Mouse (Mus musculus): ENCODE data around the gene Gucd1. TPM values are rescaled to one million over a fixed set of nuclear protein-coding genes. Genes with fewer than 3 reads are reported as not detected.

Gene Gucd1
- total RNA-seq, 2 experiments from 2014 or later = 15.4 to 21.5 TPM

DNA sequence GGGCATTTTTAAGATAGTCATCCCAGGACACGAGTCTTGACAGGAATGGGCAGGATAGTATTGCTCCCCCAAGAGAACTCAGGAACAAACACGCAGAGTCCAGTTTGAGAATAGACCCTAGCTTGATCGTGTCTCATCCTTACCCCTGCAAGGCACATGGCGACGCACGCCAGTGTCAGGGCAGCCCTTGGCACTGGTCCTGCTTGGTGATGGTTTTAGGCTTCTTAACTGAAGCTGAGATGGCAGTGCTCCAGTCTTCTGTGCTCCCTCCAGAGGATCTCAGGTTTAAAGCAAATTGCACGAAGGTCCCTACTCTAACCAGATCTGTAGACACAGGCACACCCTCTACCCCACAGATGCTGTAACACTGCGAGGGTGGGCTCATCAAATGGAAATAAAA, 202.0 kb downstream of the Gucd1 start:
- DNase-seq (ENCODE audit: low spot score in 2 of 2) = no peak
- intact Hi-C loops (cut with DNase I) = loop anchor here (5.0 kb wide), 2 partner anchors 122 to 172 kb away; no protein-coding TSS in a partner anchor

GRCm38 (mm10) chr10:75314190-75314980, 203.4 kb downstream of the Gucd1 start:
- no peak for DNase-seq (ENCODE audit: low spot score in 2 of 2)
- intact Hi-C loops (cut with DNase I) = no loop called here

DNA sequence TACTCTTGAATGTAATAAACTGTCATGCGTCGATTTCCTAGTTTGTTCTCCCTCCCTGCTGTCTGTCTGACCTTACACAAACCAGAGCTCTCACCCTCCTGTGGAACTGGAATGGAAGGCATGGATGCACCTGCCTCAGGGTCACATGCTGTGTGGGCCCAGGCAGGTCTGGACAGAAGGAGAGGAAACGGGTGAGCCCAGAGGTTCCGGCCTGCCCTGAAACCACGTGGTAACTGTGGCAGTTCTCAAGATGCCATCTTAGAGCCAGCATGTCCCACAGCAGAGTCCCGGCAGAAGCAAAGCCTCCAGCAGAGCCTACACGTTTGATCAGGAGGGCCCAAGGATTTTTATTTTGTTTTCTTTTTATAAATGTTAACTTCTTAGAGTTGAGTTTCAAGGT, 205.4 kb downstream of the Gucd1 start:
- DNase-seq (ENCODE audit: low spot score in 2 of 2) = no peak
- intact Hi-C loops (cut with DNase I) = no loop called here

GRCm38 (mm10) chr10:75307130-75307529, 210.6 kb downstream of the Gucd1 start:
- intact Hi-C loops (cut with DNase I) = no loop called here
- no peak for DNase-seq (ENCODE audit: low spot score in 2 of 2)

DNA sequence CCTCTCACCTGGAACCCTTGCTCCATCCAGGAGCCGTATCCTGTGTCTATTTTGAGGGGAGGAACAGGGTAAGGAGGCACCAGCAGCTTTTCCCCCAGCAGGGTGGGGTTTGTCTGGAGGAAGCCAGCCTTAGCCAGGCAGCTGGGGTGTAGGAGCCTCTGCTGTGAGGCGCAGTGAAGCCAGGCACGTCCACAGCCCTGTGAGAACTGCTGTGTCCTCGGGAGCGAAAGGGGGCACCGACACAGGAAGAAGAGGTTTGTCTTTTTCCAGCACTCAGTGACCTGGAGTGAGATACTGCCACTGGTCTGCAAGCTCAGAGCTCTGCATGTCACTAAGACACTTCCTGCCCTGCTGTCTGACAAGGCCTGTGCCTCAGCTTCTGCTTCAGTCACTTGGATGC, 213.4 kb downstream of the Gucd1 start:
- DNase-seq (ENCODE audit: low spot score in 2 of 2) = no peak

GRCm38 (mm10) chr10:75304049-75304405, 213.7 kb downstream of the Gucd1 start:
- DNase-seq (ENCODE audit: low spot score in 2 of 2) = no peak
- intact Hi-C loops (cut with DNase I) = no loop called here

More for the DNA sequence above, 213.4 kb downstream of the Gucd1 start:
- intact Hi-C loops (cut with DNase I) = no loop called here

GRCm38 (mm10) chr10:75303324-75304048, 214.3 kb downstream of the Gucd1 start:
- DNase-seq (ENCODE audit: low spot score in 2 of 2) = peak; percentile 78 to 79
- intact Hi-C loops (cut with DNase I) = no loop called here

GRCm38 (mm10) chr10:75302536-75302935, 215.2 kb downstream of the Gucd1 start:
- intact Hi-C loops (cut with DNase I) = no loop called here
- DNase-seq (ENCODE audit: low spot score in 2 of 2) = no peak

DNA sequence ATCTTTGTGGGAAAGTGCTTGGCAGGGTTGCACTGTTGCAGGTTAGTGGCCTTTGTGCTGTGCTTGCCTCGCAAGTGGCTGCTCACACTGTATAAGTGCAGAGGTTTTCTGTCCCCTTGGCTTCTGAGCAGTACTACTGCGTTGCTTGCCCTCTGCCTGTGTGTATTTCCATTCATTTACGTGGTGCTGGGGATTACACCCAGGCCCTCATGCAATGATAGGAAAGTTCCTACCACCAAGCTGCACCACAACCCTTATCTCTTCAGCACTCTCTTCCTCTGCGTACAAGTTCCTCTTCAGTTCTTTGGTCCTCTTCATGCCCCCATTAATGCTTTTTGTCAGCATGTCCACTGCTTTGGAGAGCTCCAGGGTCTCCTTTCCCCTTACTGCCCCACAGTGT, 215.8 kb downstream of the Gucd1 start:
- DNase-seq (ENCODE audit: low spot score in 2 of 2) = no peak
- intact Hi-C loops (cut with DNase I) = no loop called here

DNA sequence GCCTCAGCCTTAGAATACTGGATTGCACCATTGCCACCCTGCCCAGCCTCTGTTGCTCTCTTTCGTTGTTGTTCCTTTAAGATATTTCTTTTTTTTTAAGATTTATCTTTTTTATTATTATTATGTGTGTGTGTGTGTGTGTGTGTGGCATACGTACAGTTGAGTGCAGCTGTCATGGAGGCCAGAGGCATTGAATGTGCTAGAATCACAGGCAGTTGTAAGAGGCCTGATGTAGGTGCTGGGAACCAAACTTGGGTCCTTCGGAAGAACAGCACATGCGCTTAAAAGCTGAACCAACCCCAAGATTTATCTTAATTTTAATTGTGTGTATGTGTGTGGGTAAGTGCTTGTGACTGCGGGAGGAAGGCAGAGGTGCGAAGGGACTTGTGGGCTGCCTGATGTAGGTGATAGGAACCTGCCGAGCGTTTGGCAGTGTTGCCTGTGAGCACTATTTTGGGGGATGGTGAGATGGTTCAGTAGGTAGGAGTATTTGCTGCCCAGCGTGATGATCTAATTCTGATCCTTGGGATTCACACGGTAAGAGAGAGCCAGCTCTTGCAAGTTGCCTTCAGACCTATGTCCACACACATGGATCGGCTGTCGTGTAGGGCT, 216.5 kb downstream of the Gucd1 start:
- DNase-seq (ENCODE audit: low spot score in 2 of 2) = no peak
- intact Hi-C loops (cut with DNase I) = no loop called here

Other genes starting within 250 kb of the Gucd1 start
- 10 to 100 TPM; 17.6 to 26.3 TPM for gene Adora2a, start 201.1 kb downstream of the Gucd1 start, total RNA-seq (2021)
- gene Upb1, start 116.9 kb downstream of the Gucd1 start, total RNA-seq (2021) = under 1 TPM; 0.22 to 0.39 TPM
- 10 to 100 TPM; 65.9 to 68.9 TPM for gene Snrpd3, start 421 bp downstream of the Gucd1 start, total RNA-seq (2021)
- gene Lrrc75b, start 42.4 kb upstream of the Gucd1 start, total RNA-seq (2021) = 10 to 100 TPM in 1 of 2 experiments, 1 to 10 TPM in 1; 9.8 to 10.1 TPM
- gene Ggt1, start 43.6 kb upstream of the Gucd1 start, total RNA-seq (2021) = 1 to 10 TPM; 2.5 to 4.1 TPM
- 1 to 10 TPM; 1.6 to 2.9 TPM for gene Ggt5, start 71.4 kb upstream of the Gucd1 start, total RNA-seq (2021)
- gene Susd2, start 126.0 kb upstream of the Gucd1 start, total RNA-seq (2021) = 1 to 10 TPM; 7.8 to 8.3 TPM
- 10 to 100 TPM; 66.4 to 85.5 TPM for gene Cabin1, start 246.4 kb upstream of the Gucd1 start, total RNA-seq (2021)

All from left cerebral cortex, postnatal 36 days (tissue).